ENCODE assay signal across 26 mouse cellular contexts in genomic region chr2:92061337-92061736, GRCm38 (mm10). TPM values are rescaled to one million over a fixed set of nuclear protein-coding genes. Genes with fewer than 3 reads are reported as not detected.
"Had no signal": no experiment of that assay in that cellular context is flagged by ENCODE, and none has a peak within 500 bp of the region (broad histone marks: within the 10 kb centered on the region; RNA-seq: fewer than 3 reads in every experiment).

No protein-coding gene starts in this region.

- DNase-seq: gastrocnemius, adult 2 months; gastrocnemius, postnatal 10 days; gastrocnemius, postnatal 25 days; heart, adult 18-20 months; heart, postnatal 10 days; heart, postnatal 36 days; kidney, adult 18-20 months; kidney, adult 8-10 months; kidney, postnatal 10 days; kidney, postnatal 25 days; kidney, postnatal 4 days; liver; liver, embryonic 13.5 days; liver, postnatal 0 days had no signal

- H3K9ac ChIP-seq: heart, embryonic 12.5 days; hindbrain, embryonic 13.5 days; hindbrain, embryonic 15.5 days; limb, embryonic 12.5 days; liver, embryonic 13.5 days; liver, embryonic 15.5 days; liver, postnatal 0 days had no signal

- ATAC-seq: hindbrain, postnatal 0 days; intestine, postnatal 0 days; liver, postnatal 0 days had no signal

- H3K36me3 ChIP-seq: heart, embryonic 10.5 days; heart, embryonic 12.5 days; hindbrain, embryonic 13.5 days; hindbrain, embryonic 15.5 days; limb, embryonic 10.5 days; limb, embryonic 12.5 days; liver, embryonic 13.5 days; liver, embryonic 15.5 days had no signal

- H3K9me3 ChIP-seq: heart, embryonic 10.5 days; heart, embryonic 12.5 days; hindbrain, embryonic 13.5 days; hindbrain, embryonic 15.5 days; limb, embryonic 10.5 days; limb, embryonic 12.5 days; liver, embryonic 13.5 days; liver, embryonic 15.5 days had no signal

- H3K4me2 ChIP-seq: heart, embryonic 12.5 days; hindbrain, embryonic 13.5 days; limb, embryonic 12.5 days; liver, embryonic 11.5 days; liver, embryonic 13.5 days; liver, embryonic 15.5 days had no signal

- H3K27ac ChIP-seq: heart, embryonic 10.5 days; hindbrain, embryonic 13.5 days; hindbrain, embryonic 15.5 days; left cerebral cortex, adult 2 months; limb, embryonic 10.5 days; limb, embryonic 12.5 days; liver, embryonic 13.5 days; liver, embryonic 15.5 days had no signal

- H3K4me3 ChIP-seq: gastrocnemius, adult 2 months; heart, embryonic 10.5 days; heart, embryonic 12.5 days; hindbrain, embryonic 13.5 days; left cerebral cortex, adult 2 months; limb, embryonic 10.5 days; limb, embryonic 12.5 days; liver, embryonic 13.5 days; liver, embryonic 15.5 days had no signal

RNA-seq across cellular contexts. Expression of gene Creb3l1, which starts 37.0 kb away (rescaled TPM):
- total RNA-seq: hematopoietic stem cell, adult 5-6 weeks had no signal
